Mouse (Mus musculus) right cerebral cortex, adult 18-20 months (tissue): ENCODE data around the gene Neb.
A peak's percentile ranks its signal among the peaks of the same experiment; 100 is the strongest.
"Not testable (repeated sequence)": the region's sequence is repeated elsewhere in the genome, so short reads cannot be mapped to it uniquely, and the experiment has no call there.

Experiments used
- DNase-seq: peaks from one replicate; pipeline ENCODE4 v3.0.0; 2022; ENCODE audit warnings: mixed read lengths

The Neb gene

DNA sequence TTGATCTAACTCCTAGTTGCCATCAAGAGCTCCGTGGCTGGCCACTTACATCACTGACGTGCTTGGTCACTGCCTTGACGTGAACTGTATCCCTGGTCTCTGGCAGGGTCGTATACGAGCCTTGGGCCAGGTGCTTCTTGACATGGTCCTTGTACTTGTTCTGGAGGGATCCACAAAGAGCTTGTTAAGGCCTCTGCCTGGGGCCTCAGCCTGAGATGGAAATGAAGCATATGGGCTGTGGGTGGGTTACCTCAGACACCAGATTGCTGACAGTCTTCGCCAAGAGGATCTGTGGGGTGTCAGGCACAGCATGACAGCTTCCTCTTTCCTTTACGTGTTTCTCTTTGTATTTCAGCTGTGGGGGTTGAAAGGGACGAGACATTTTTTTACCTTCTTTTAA, 201.7 kb downstream of the Neb start:
- DNase-seq: peak; percentile 89

GRCm38 (mm10) chr2:52174951-52175350, 203.3 kb downstream of the Neb start:
- DNase-seq: no peak

DNA sequence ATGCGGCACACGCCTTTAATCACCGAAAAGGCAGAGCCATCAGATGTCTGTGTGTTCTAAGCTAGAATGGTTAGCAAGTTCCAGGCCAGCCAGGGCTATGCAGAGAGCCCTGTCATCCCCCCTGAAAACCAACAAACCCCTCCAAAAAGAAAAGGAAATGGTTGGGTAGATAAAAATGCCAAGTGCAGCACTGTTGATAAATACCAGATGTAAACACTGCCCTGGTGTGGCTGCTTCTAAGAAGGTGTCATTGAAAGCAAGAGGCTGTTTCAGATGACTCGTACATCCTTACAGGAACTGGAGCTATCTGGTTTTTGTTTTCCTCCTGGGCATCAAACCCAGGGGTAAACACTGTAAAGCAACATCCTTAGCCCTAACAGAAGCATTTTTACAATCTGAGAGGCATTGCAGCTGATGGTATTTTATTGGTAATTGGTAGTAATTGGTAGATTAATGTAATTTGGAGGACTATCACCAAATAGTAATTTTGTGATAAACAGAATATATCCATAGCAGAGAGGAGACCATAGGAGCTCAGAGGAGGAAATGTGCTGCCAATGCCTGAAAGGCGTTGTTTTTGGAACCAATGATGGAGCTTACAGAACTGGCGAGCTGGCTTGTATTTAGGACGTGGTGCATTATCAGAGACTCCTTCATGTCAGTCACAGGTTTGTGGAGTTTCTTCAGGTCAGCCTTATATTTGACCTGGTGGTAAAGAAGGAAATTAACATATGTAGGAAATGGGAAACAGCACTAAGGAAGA, 208.8 kb downstream of the Neb start:
- DNase-seq: no peak

DNA sequence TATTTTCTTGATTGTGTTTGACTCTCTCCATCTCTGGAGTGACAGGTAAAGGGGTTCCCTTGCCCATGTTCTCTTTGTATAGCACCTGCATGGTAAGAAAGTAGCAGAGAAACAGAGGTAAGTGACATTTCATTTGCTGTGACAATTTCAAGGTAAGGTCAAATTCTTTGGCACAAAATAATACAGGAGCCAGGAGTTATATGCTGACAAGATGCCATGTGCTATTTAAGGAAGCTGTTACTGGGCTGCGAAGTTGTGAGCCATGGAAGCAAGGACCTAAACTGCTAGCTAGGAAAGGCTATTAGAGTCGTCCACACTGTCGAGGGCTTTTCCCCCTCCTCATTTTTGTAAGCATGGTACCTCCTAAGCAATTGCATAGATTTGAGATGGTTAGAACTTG, 225.2 kb downstream of the Neb start:
- no peak for DNase-seq

DNA sequence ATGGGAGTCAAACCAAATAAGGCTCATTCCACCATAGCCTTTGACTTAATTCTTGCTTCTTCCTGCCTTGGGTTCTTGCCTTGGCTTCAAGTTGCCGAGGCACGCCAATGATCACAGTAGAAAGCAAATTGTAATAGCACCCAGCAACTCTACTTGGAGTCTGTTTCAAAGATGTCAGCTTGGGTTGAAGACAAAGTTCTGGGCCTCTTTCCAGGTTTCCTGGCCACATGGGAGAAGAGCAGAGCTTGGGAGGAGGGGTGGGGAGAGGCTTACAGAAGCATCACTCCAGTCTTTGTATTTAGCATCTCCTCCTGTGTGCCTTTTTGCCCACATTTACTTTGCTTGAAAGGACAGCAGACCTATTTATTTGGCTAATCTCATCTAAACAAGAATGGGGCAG, 244.9 kb downstream of the Neb start:
- no peak for DNase-seq

- DNase-seq: not testable (repeated sequence)
Measured at GRCm38 (mm10) chr2:52131370-52131769, 246.9 kb downstream of the Neb start.

GRCm38 (mm10) chr2:52114086-52114485, 264.2 kb downstream of the Neb start:
- DNase-seq: no peak
